Mouse (Mus musculus) embryonic facial prominence, embryonic 11.5 days (tissue): Measurements from ENCODE around the gene Mtcl1. TPM values are rescaled to one million over a fixed set of nuclear protein-coding genes. Genes with fewer than 3 reads are reported as not detected.

Experiments
- ATAC-seq: fragments of 200-750 bp; cut with Nextera tagmentation; replicated peaks from 2 replicates; pipeline ENCODE4 v1.8.0; 2017; ENCODE audit warnings: low read depth; ENCODE audit not compliant: insufficient number of reproducible peaks, low FRiP score, low TSS enrichment
- DNase-seq: peaks from one replicate; pipeline ENCODE4 v3.0.0-alpha.2; 2015; ENCODE audit warnings: low spot score
- H3K27ac ChIP-seq: fragments of 300-500 bp; sonication (generic); replicated peaks from 2 replicates; pipeline ENCODE4 v1.5.1; 2014; ENCODE audit warnings: mild to moderate bottlenecking, low read depth, low read length, control low read depth
- H3K27me3 ChIP-seq: fragments of 300-500 bp; sonication (generic); 2 replicates; pipeline ENCODE4 v1.6.1; 2014; ENCODE audit warnings: mild to moderate bottlenecking, low read length, moderate library complexity, mixed read lengths; ENCODE audit not compliant: control insufficient read depth, insufficient read depth
- H3K36me3 ChIP-seq: fragments of 300-500 bp; sonication (generic); replicated peaks from 2 replicates; pipeline ENCODE4 v1.6.1; 2014; ENCODE audit warnings: low read depth, mild to moderate bottlenecking, low read length, moderate library complexity, mixed read lengths; ENCODE audit not compliant: control insufficient read depth, insufficient read depth
- H3K4me1 ChIP-seq: fragments of 300-500 bp; sonication (generic); 2 replicates; pipeline ENCODE4 v1.6.1; 2014; ENCODE audit warnings: low read length, mixed read lengths; ENCODE audit not compliant: control insufficient read depth, insufficient read depth
- H3K4me2 ChIP-seq: fragments of 300-500 bp; sonication (generic); 2 replicates; pipeline ENCODE4 v1.6.1; 2014; ENCODE audit warnings: low read depth, mild to moderate bottlenecking, control low read depth, low read length, moderate library complexity
- H3K4me3 ChIP-seq: fragments of 300-500 bp; sonication (generic); 2 replicates; pipeline ENCODE4 v1.5.1; 2014; ENCODE audit warnings: low read depth, low read length, control low read depth
- H3K9ac ChIP-seq: fragments of 300-500 bp; sonication (generic); replicated peaks from 2 replicates; pipeline ENCODE4 v1.6.1; 2014; ENCODE audit warnings: mild to moderate bottlenecking, control low read depth, low read length
- H3K9me3 ChIP-seq: fragments of 300-500 bp; sonication (generic); replicated peaks from 2 replicates; pipeline ENCODE4 v1.6.1; 2016; ENCODE audit warnings: mild to moderate bottlenecking, low read length, inconsistent platforms, mixed read lengths; ENCODE audit not compliant: control insufficient read depth
- WGBS: fragments of 180-500 bp; shearing (Covaris S2); extraction: QIAGEN DNeasy Blood & Tissue Kit; methylation state at CpG from one replicate; pipeline ENCODE4 v1.1.7; 2014; 5-methylcytosine and 5-hydroxymethylcytosine counted together
- polyA plus RNA-seq: library from polyadenylated mRNA; unstranded; fragments of >200 nt; fragmentation: Nextera tagmentation; extraction: Ambion mirVana; gene quantifications from 2 replicates; pipeline ENCODE4 v1.2.1, GENCODE M21; 2014

Mtcl1 gene
- polyA plus RNA-seq, 1 experiment from 2014 or later = 6.0 TPM

DNA sequence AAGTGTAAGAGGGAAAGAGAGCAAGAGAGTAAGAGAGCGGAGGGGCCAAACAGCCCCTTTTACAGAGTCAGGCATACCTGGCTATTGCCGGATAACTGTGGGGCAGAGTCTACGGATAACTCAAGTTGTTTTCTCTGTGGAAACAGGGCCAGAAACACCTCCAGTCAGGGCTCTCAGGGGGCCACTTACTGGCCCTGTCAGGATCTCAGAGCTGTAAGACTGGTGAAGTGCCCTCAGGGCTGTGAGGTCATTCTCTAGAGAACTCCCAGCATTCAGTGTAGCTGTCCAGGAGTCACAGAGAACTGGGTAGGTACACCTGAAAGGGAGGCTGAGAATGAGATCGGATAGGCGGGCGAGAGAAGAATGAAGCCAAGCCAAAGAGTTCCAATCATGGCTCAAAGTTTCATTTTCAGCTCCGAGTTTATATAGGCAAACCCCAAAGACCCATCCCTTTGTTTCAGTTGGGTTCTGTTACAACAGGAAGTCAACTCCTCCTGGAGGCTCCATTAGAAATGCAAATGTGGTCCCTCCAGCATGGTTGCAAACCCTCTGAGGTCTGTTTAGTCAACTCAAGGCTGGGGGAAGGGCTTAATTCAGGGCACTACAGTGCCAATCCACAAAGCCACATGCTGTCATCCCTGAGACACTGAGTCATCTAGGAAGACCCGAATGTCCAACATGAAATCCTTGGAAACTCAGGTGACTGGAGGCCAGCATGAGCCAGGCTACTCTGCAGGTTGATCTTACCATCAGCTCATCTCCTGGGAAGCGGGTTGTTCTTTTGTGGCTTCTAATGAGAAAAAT, 34.3 kb upstream of the Mtcl1 start:
- Histone ChIP-seq H3K27me3 (peaks cover 4% of the 10 kb centered on the region; the same call in 1 of the 2 replicates), H3K4me3 (no peak overlapping the region), H3K4me2 (no peak overlapping the region), H3K27ac (no peak overlapping the region), H3K9ac (no peak overlapping the region), H3K9me3 (no peaks in the 10 kb centered on the region), H3K36me3 (no peaks in the 10 kb centered on the region), H3K4me1 (no peaks in the 10 kb centered on the region; the same call in 1 of the 2 replicates)
- ATAC-seq (no peak), DNase-seq (no peak)
- WGBS = 61% methylated on average over 9 of the region's 9 CpGs

DNA sequence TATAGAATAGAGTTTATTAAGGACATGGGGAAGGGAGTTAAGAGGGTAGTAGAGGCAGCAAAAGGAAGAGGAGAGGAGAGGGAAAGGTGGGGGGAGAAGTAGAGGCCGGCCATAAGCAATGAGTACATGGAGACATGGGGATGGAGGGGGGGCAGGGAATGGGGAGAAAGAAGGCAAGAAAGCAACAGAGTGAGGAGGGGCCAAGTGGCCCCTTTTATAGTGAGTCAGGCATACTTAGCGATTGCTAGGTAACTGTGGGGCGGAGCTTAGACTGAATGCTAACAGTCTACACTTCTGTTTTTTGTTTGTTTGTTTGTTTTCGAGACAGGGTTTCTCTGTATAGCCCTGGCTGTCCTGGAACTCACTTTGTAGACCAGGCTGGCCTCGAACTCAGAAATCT, 31.7 kb upstream of the Mtcl1 start:
- ATAC-seq (no peak), DNase-seq (no peak)
- no peaks in the 10 kb centered on the region for H3K36me3 ChIP-seq
- no peaks in the 10 kb centered on the region for H3K9me3 ChIP-seq
- no peak overlapping the region for H3K9ac ChIP-seq
- H3K4me3 ChIP-seq = no peak overlapping the region
- no peaks in the 10 kb centered on the region; the same call in 1 of the 2 replicates for H3K4me1 ChIP-seq
- 73% methylated on average over 5 of the region's 5 CpGs for WGBS
- H3K27me3 ChIP-seq = peaks cover 4% of the 10 kb centered on the region; the same call in 1 of the 2 replicates
- no peak overlapping the region for H3K4me2 ChIP-seq
- H3K27ac ChIP-seq = no peak overlapping the region

DNA sequence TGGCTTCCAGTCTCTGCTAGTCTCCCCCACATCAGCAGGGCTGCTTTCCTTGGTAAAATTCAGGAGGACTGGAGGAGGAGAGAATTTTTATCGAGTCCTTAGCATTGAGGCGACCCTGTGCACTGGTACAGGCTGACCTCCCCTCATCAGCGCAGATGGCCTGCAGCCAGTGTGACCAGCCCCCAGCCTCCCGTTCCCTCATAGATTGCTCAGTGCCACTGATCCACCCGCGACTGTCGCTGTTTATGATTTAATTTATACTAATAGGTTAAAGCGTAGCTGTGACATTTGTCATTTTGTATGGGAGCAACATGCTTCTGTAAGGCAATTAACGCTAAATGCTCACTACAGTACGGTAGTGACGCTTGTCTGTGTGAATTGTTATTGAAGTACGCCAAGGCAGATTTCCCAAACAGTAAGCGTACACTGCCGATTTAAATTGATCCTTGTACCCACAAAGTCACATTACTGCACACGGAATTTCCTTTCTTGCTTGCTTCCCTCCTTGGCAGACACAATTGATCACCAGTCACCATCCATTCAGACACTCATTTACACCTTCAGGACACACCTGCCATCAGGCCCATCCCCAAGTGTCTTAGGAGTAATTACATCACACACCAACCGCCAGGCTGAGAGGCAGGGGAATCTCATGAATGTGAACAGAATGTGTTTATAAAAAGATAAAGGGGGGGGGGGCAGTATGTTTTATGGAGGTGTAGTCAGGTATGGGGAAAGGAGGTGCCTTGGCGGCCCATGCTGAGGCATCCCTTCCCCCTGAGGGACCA, 31.1 kb upstream of the Mtcl1 start:
- Histone ChIP-seq H3K9ac (peak overlapping the region; percentile 25; the same call in 1 of the 2 replicates), H3K36me3 (no peaks in the 10 kb centered on the region), H3K27me3 (peaks cover 4% of the 10 kb centered on the region; the same call in 1 of the 2 replicates), H3K4me2 (peak overlapping the region; percentile 14; the same call in 1 of the 2 replicates), H3K9me3 (no peaks in the 10 kb centered on the region), H3K27ac (peak overlapping the region; percentile 22; the same call in 1 of the 2 replicates), H3K4me1 (no peaks in the 10 kb centered on the region; the same call in 1 of the 2 replicates), H3K4me3 (0 out of 2 replicates have a peak overlapping the region, but pooled peaks have one; percentile 5)
- DNase-seq = no peak
- peak; percentile 45; the same call in 1 of the 2 replicates for ATAC-seq
- WGBS = 20% methylated on average over 17 of the region's 17 CpGs

DNA sequence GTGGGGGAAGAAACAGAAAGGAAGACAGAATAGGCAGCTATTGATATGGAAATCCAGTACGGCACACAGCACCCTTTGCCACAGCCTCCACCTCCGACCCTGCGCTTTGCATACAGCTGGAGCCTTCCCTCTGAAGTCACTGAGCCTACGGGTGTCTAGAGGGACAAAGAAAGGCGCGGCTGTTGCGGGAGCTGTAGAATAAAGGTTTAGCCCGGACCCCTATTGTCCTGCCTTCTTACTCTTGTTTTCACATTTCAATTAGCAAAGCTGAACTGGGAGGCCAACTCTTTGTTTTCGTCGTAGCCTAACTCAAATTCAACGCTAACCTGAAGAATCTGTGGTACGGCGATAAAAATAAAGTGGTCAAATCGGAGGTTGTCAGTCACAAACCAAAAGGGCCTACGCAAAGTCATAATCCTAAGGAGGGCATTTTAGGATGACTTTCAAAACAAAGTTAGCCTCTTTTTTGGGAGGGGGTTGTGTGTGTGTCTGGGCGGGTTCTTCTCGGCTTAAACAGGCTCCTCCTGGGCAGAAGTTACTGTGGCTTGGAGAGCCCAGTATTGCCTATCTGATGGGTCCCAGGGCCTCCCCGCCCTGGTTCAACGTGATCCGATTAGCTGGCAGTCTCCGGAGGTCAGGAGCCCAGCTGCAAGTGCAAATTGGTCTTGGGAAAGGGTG, 30.4 kb upstream of the Mtcl1 start:
- Histone ChIP-seq H3K4me3 (0 out of 2 replicates have a peak overlapping the region, but pooled peaks have one; percentile 5), H3K4me1 (no peaks in the 10 kb centered on the region; the same call in 1 of the 2 replicates), H3K27ac (peak overlapping the region; percentile 22; the same call in 1 of the 2 replicates), H3K36me3 (no peaks in the 10 kb centered on the region), H3K4me2 (peak overlapping the region; percentile 14), H3K9me3 (no peaks in the 10 kb centered on the region), H3K9ac (peak overlapping the region; percentile 25; the same call in 1 of the 2 replicates), H3K27me3 (peaks cover 4% of the 10 kb centered on the region; the same call in 1 of the 2 replicates)
- 5% methylated on average over 21 of the region's 21 CpGs for WGBS
- peak; percentile 87 for ATAC-seq
- peak; percentile 66 for DNase-seq

DNA sequence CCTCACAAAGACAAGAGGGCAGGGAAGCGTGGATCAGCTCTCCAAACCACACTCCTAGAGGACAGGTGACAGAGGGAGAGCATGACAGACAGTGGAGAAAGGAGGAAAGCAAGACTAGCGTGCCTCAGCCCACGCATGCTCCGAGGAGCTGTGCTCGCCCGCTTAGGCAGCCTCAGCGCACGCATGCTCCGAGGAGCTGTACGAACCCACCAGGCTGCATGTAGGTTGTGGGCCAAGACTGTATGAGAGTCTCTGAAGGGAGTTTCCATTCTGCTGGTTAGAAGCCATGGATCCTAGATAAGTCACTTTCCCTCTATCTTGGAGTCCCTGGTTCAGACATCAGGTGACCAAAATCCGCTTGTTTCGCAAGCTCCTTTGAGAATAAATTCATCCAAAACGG, 29.8 kb upstream of the Mtcl1 start:
- Histone ChIP-seq H3K27ac (0 out of 2 replicates have a peak overlapping the region, but pooled peaks have one; percentile 25), H3K9ac (peak overlapping the region; percentile 19; the same call in 1 of the 2 replicates), H3K36me3 (no peaks in the 10 kb centered on the region), H3K4me3 (peak overlapping the region; percentile 0; the same call in 1 of the 2 replicates), H3K4me1 (no peaks in the 10 kb centered on the region; the same call in 1 of the 2 replicates), H3K4me2 (peak overlapping the region; percentile 21; the same call in 1 of the 2 replicates), H3K27me3 (peaks cover 4% of the 10 kb centered on the region; the same call in 1 of the 2 replicates), H3K9me3 (no peaks in the 10 kb centered on the region)
- 6% methylated on average over 13 of the region's 13 CpGs for WGBS
- DNase-seq (peak; percentile 50), ATAC-seq (peak; percentile 79)

DNA sequence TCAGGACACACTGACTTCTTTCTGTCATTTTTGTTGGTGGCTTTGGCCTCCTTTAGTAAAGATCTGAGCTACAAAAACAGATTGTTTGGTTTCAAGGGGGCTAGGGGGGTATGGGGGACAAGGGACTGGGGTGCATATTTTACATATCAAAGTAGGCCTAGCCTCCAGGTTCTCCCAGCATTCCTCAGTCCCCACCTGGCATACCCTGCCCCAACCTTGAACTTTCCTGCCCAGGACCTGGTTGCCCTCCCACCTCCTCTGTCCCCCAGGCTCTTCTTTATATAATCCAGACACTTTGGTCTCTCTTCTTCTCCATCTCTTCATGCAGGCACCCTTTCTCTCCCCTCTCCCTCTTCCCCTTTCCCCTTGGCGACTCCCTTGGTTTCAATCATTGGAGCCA, 23.7 kb upstream of the Mtcl1 start:
- Histone ChIP-seq H3K36me3 (no peaks in the 10 kb centered on the region), H3K9me3 (no peaks in the 10 kb centered on the region), H3K4me2 (no peak overlapping the region), H3K27ac (no peak overlapping the region), H3K4me3 (no peak overlapping the region), H3K9ac (no peak overlapping the region), H3K27me3 (no peaks in the 10 kb centered on the region), H3K4me1 (no peaks in the 10 kb centered on the region)
- DNase-seq (no peak), ATAC-seq (no peak)
- WGBS = 95% methylated on average over 1 of the region's 1 CpGs

DNA sequence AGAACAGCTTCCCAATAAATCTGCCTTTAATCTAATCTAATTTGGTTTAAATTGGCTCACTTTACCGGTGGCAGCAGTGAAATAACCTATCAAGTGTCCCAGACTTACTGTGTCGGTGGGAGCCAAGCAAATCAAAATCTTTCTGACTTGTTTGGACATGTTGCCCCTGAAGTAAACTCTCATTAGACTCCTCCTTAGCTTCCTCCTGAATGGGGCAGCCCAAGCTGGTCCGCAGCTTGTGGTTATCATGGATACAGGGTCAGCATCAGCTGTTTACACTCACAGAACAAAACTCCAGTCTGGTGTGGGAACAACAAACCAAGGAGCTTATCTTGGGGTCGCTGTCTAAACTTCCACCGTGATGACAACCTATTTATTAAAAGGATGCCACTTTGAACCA, 22.2 kb upstream of the Mtcl1 start:
- no peak for ATAC-seq
- WGBS = 65% methylated on average over 5 of the region's 5 CpGs

More for the DNA sequence above, 22.2 kb upstream of the Mtcl1 start:
- Histone ChIP-seq H3K9ac (no peak overlapping the region), H3K36me3 (no peaks in the 10 kb centered on the region), H3K4me3 (no peak overlapping the region), H3K27ac (no peak overlapping the region), H3K4me2 (no peak overlapping the region), H3K27me3 (no peaks in the 10 kb centered on the region), H3K4me1 (no peaks in the 10 kb centered on the region), H3K9me3 (no peaks in the 10 kb centered on the region)
- DNase-seq = no peak
